Mouse (Mus musculus) frontal cortex, postnatal 36 days (tissue): ENCODE measurements around the gene Setd3.

Experiments
- DNase-seq, 2 experiments: peaks; one replicate each; pipeline ENCODE4 v3.0.0; 2022; ENCODE audit warnings: low spot score in 2 of 2

Gene Setd3

GRCm38 (mm10) chr12:108072907-108073306 lies 106.2 kb downstream of the Setd3 start:
- peak; percentile 39 to 46 for DNase-seq

GRCm38 (mm10) chr12:108070685-108071662 lies 108.1 kb downstream of the Setd3 start:
- DNase-seq, result no peak

GRCm38 (mm10) chr12:108069504-108069903 lies 109.6 kb downstream of the Setd3 start:
- no peak for DNase-seq

GRCm38 (mm10) chr12:108067811-108068375 lies 111.2 kb downstream of the Setd3 start:
- no peak for DNase-seq

GRCm38 (mm10) chr12:108067231-108067630 lies 111.9 kb downstream of the Setd3 start:
- DNase-seq, result no peak

- no peak for DNase-seq
Measured at GRCm38 (mm10) chr12:108064396-108064998, 114.6 kb downstream of the Setd3 start.

- DNase-seq, result no peak
Measured at GRCm38 (mm10) chr12:108063986-108064385, 115.1 kb downstream of the Setd3 start.

GRCm38 (mm10) chr12:108062137-108062536 lies 117.0 kb downstream of the Setd3 start:
- DNase-seq, result no peak

- DNase-seq, result no peak
Measured at GRCm38 (mm10) chr12:108061661-108062060, 117.5 kb downstream of the Setd3 start.
